Mouse (Mus musculus): ENCODE data around the gene Lypd8. TPM values are rescaled to one million over a fixed set of nuclear protein-coding genes. Genes with fewer than 3 reads are reported as not detected.

Gene Lypd8
- polyA plus RNA-seq, 2 experiments from 2014 or later: not detected

GRCm38 (mm10) chr11:58399985-58400645 is 21.3 kb downstream of the Lypd8 start:
- ATAC-seq: no peak

GRCm38 (mm10) chr11:58400655-58401054 is 21.8 kb downstream of the Lypd8 start:
- ATAC-seq: no peak

GRCm38 (mm10) chr11:58408066-58408465 is 29.2 kb downstream of the Lypd8 start:
- ATAC-seq: no peak

- no peak for ATAC-seq
Observed at GRCm38 (mm10) chr11:58418336-58418735, 39.5 kb downstream of the Lypd8 start.

GRCm38 (mm10) chr11:58420815-58421214 is 42.0 kb downstream of the Lypd8 start, which contains the start of gene 1810065E05Rik:
TSS of gene 1810065E05Rik (plus strand) at chr11:58421111.
- no peak for ATAC-seq

- no peak for ATAC-seq
Observed at GRCm38 (mm10) chr11:58432259-58432658, 53.4 kb downstream of the Lypd8 start, which contains the start of gene Gm12253. TSS of gene Gm12253 (plus strand) at chr11:58432559.

GRCm38 (mm10) chr11:58437866-58438265 is 59.0 kb downstream of the Lypd8 start:
- no peak for ATAC-seq

Other genes with a start within 250 kb of the Lypd8 start
- 1 to 10 TPM; 4.9 to 6.3 TPM for gene Gemin5, start 210.5 kb upstream of the Lypd8 start, polyA plus RNA-seq (2017; shearing (Covaris generic))
- 10 to 100 TPM; 63.7 to 66.7 TPM for gene Mrpl22, start 207.4 kb upstream of the Lypd8 start, polyA plus RNA-seq (2017; shearing (Covaris generic))
- 100 to 1,000 TPM; 396 to 413 TPM for gene Igtp, start 179.5 kb upstream of the Lypd8 start, polyA plus RNA-seq (2017; shearing (Covaris generic))
- gene Irgm2, start 179.4 kb upstream of the Lypd8 start, polyA plus RNA-seq (2017; shearing (Covaris generic)): 10 to 100 TPM; 52.8 to 55.5 TPM
- gene 4930438A08Rik, start 104.2 kb upstream of the Lypd8 start, polyA plus RNA-seq (2017; shearing (Covaris generic)): not detected
- 10 to 100 TPM in 1 of 2 experiments, 1 to 10 TPM in 1; 6.5 to 10.3 TPM for gene Zfp692, start 72.0 kb upstream of the Lypd8 start, polyA plus RNA-seq (2017; shearing (Covaris generic))
- 10 to 100 TPM; 43.4 to 44.5 TPM for gene Zfp672, start 48.7 kb upstream of the Lypd8 start, polyA plus RNA-seq (2017; shearing (Covaris generic))
- gene Sh3bp5l, start 48.3 kb upstream of the Lypd8 start, polyA plus RNA-seq (2017; shearing (Covaris generic)): 1 to 10 TPM; 3.7 to 5.9 TPM
- not detected for gene 1810065E05Rik, start 42.1 kb downstream of the Lypd8 start, polyA plus RNA-seq (2017; shearing (Covaris generic))
- not detected for gene Gm12253, start 53.5 kb downstream of the Lypd8 start, polyA plus RNA-seq (2017; shearing (Covaris generic))
- not detected for gene Lypd9, start 73.9 kb downstream of the Lypd8 start, polyA plus RNA-seq (2017; shearing (Covaris generic))
- not detected for gene Olfr30, start 83.2 kb downstream of the Lypd8 start, polyA plus RNA-seq (2017; shearing (Covaris generic))
- not detected for gene Olfr332, start 113.5 kb downstream of the Lypd8 start, polyA plus RNA-seq (2017; shearing (Covaris generic))
- not detected for gene Olfr331, start 123.5 kb downstream of the Lypd8 start, polyA plus RNA-seq (2017; shearing (Covaris generic))
- gene Olfr330, start 155.8 kb downstream of the Lypd8 start, polyA plus RNA-seq (2017; shearing (Covaris generic)): under 1 TPM in 1 of 2 experiments, not detected in 1; 0.16 TPM
- not detected for gene Olfr329-ps, start 167.4 kb downstream of the Lypd8 start, polyA plus RNA-seq (2017; shearing (Covaris generic))
- not detected for gene Olfr328, start 176.6 kb downstream of the Lypd8 start, polyA plus RNA-seq (2017; shearing (Covaris generic))
- gene Olfr224, start 191.5 kb downstream of the Lypd8 start, polyA plus RNA-seq (2017; shearing (Covaris generic)): not detected
- gene Olfr325, start 198.7 kb downstream of the Lypd8 start, polyA plus RNA-seq (2017; shearing (Covaris generic)): not detected
- gene Olfr324, start 216.1 kb downstream of the Lypd8 start, polyA plus RNA-seq (2017; shearing (Covaris generic)): not detected
- not detected for gene 2210407C18Rik, start 237.0 kb downstream of the Lypd8 start, polyA plus RNA-seq (2017; shearing (Covaris generic))

All from activated CD4-positive, CD25-positive, alpha-beta regulatory T cell, adult 4 months (primary cell).